Mouse (Mus musculus): ENCODE results near the gene Izumo2. TPM values are rescaled to one million over a fixed set of nuclear protein-coding genes. Genes with fewer than 3 reads are reported as not detected.

Izumo2 gene
- total RNA-seq, 2 experiments from 2014 or later, result not detected

GRCm38 (mm10) chr7:44760366-44760765 is 51.8 kb downstream of the Izumo2 start:
- DNase-seq (ENCODE audit: low spot score), result no peak

- DNase-seq (ENCODE audit: low spot score), result no peak
Observed at GRCm38 (mm10) chr7:44768129-44768528, 59.6 kb downstream of the Izumo2 start.

Other genes with a start within 250 kb of the Izumo2 start
- gene Aspdh, start 243.4 kb upstream of the Izumo2 start, total RNA-seq (2021), result not detected
- 10 to 100 TPM; 49.8 to 49.9 TPM for gene Josd2, start 240.8 kb upstream of the Izumo2 start, total RNA-seq (2021)
- gene Emc10, start 212.2 kb upstream of the Izumo2 start, total RNA-seq (2021), result 10 to 100 TPM; 48.2 to 49.0 TPM
- 1 to 10 TPM; 3.5 to 5.0 TPM for gene Fam71e1, start 212.2 kb upstream of the Izumo2 start, total RNA-seq (2021)
- gene Mybpc2, start 184.1 kb upstream of the Izumo2 start, total RNA-seq (2021), result 1,000 to 10,000 TPM; 4,330 to 4,768 TPM
- under 1 TPM in 1 of 2 experiments, not detected in 1; 0.14 TPM for gene Spib, start 176.7 kb upstream of the Izumo2 start, total RNA-seq (2021)
- 1 to 10 TPM; 4.6 to 4.8 TPM for gene Pold1, start 159.9 kb upstream of the Izumo2 start, total RNA-seq (2021)
- 10 to 100 TPM; 42.7 to 45.2 TPM for gene Nr1h2, start 154.8 kb upstream of the Izumo2 start, total RNA-seq (2021)
- gene Napsa, start 136.4 kb upstream of the Izumo2 start, total RNA-seq (2021), result under 1 TPM; 0.47 to 0.91 TPM
- gene Kcnc3, start 118.1 kb upstream of the Izumo2 start, total RNA-seq (2021), result 1 to 10 TPM; 3.7 to 5.1 TPM
- gene Myh14, start 37.9 kb upstream of the Izumo2 start, total RNA-seq (2021), result 10 to 100 TPM; 43.2 to 45.2 TPM
- gene Vrk3, start 39.7 kb downstream of the Izumo2 start, total RNA-seq (2021), result 10 to 100 TPM; 19.5 to 19.8 TPM
- gene Zfp473, start 42.3 kb downstream of the Izumo2 start, total RNA-seq (2021), result not detected
- 10 to 100 TPM; 20.1 to 25.2 TPM for gene Nup62, start 107.3 kb downstream of the Izumo2 start, total RNA-seq (2021)
- 1 to 10 TPM; 2.3 to 3.5 TPM for gene Il4i1, start 107.6 kb downstream of the Izumo2 start, total RNA-seq (2021)
- 10 to 100 TPM; 62.4 to 99.0 TPM for gene Atf5, start 107.9 kb downstream of the Izumo2 start, total RNA-seq (2021)
- gene Akt1s1, start 140.2 kb downstream of the Izumo2 start, total RNA-seq (2021), result 100 to 1,000 TPM; 130 to 144 TPM
- gene Tbc1d17, start 140.3 kb downstream of the Izumo2 start, total RNA-seq (2021), result 10 to 100 TPM; 46.8 to 61.0 TPM
- 10 to 100 TPM; 19.2 to 20.2 TPM for gene Pnkp, start 148.4 kb downstream of the Izumo2 start, total RNA-seq (2021)
- gene Ptov1, start 161.0 kb downstream of the Izumo2 start, total RNA-seq (2021), result 100 to 1,000 TPM; 143 to 148 TPM
- gene Med25, start 184.0 kb downstream of the Izumo2 start, total RNA-seq (2021), result 10 to 100 TPM; 60.5 to 62.8 TPM
- gene Fuz, start 187.3 kb downstream of the Izumo2 start, total RNA-seq (2021), result 10 to 100 TPM; 16.6 to 17.6 TPM
- gene Ap2a1, start 220.8 kb downstream of the Izumo2 start, total RNA-seq (2021), result 10 to 100 TPM; 59.8 to 64.4 TPM
- gene Tsks, start 234.5 kb downstream of the Izumo2 start, total RNA-seq (2021), result not detected